In the genomic region with DNA sequence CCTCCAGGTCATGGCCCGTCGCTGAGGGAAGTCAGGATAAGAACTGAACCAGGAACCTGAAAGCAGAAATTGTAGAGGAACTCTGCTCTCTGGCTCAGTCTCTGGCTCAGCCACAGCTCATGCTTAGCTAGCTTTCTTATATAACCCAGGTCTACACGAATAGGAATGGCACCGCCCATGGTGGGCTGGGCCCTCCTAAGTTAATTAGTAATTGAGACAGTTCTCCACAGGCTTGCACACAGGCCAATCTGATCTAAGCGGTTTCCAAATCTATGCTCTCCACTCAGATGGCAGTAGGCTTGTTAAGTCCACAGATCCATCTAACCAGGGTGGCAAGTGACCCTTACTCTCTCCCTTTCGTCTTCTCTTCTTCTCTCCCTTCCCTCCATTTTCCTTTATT, we compare ENCODE assay signal across 13 mouse cellular contexts.
"Had no signal": no experiment of that assay in that cellular context is flagged by ENCODE, and none has a peak within 500 bp of the region (broad histone marks: within the 10 kb centered on the region; RNA-seq: fewer than 3 reads in every experiment).

No protein-coding gene starts in this region.

- DNase-seq: left cerebral cortex, postnatal 4 days; liver, embryonic 13.5 days; lung, adult 2 months; lung, postnatal 14 days; lung, postnatal 4 days; midbrain, embryonic 14.5 days; thymus, adult 18-20 months; thymus, postnatal 36 days had no signal

- H3K9me3 ChIP-seq: intestine, embryonic 15.5 days; limb, embryonic 15.5 days had no signal

- H3K9ac ChIP-seq: intestine, embryonic 15.5 days; limb, embryonic 12.5 days; limb, embryonic 15.5 days; liver, embryonic 13.5 days had no signal

- H3K27me3 ChIP-seq: intestine, embryonic 15.5 days; limb, embryonic 12.5 days; limb, embryonic 15.5 days; liver, embryonic 13.5 days had no signal

- H3K4me3 ChIP-seq: intestine, embryonic 15.5 days; limb, embryonic 12.5 days; limb, embryonic 15.5 days; liver, embryonic 13.5 days had no signal

- H3K4me2 ChIP-seq: intestine, embryonic 15.5 days; limb, embryonic 12.5 days; limb, embryonic 15.5 days; liver, embryonic 13.5 days; midbrain, embryonic 11.5 days had no signal

- ATAC-seq: intestine, embryonic 15.5 days had no signal

- H3K4me1 ChIP-seq: intestine, embryonic 15.5 days had no signal

- H3K27ac ChIP-seq: intestine, embryonic 15.5 days; kidney, postnatal 0 days; limb, embryonic 12.5 days; limb, embryonic 15.5 days; liver, embryonic 13.5 days had no signal
